Mouse (Mus musculus): ENCODE results near the gene Drd5. TPM values are rescaled to one million over a fixed set of nuclear protein-coding genes. Genes with fewer than 3 reads are reported as not detected.
A peak's percentile ranks its signal among the peaks of the same experiment; 100 is the strongest.

Drd5 gene
- total RNA-seq (2017): 0.12 TPM in 1 of 2 replicates, not detected in the other

GRCm38 (mm10) chr5:38318966-38319786 lies at the start of gene Drd5:
TSS of gene Drd5 (plus strand) at chr5:38319367.
- ATAC-seq (ENCODE audit: extremely low read depth, insufficient number of reproducible peaks, low FRiP score, poor library complexity, severe bottlenecking): no peak

- no peak for ATAC-seq (ENCODE audit: extremely low read depth, insufficient number of reproducible peaks, low FRiP score, poor library complexity, severe bottlenecking)
These were observed 48.2 kb upstream of the Drd5 start for GRCm38 (mm10) chr5:38270942-38271341.

- no peak for ATAC-seq (ENCODE audit: extremely low read depth, insufficient number of reproducible peaks, low FRiP score, poor library complexity, severe bottlenecking)
These were observed 45.3 kb upstream of the Drd5 start for GRCm38 (mm10) chr5:38273831-38274230.

DNA sequence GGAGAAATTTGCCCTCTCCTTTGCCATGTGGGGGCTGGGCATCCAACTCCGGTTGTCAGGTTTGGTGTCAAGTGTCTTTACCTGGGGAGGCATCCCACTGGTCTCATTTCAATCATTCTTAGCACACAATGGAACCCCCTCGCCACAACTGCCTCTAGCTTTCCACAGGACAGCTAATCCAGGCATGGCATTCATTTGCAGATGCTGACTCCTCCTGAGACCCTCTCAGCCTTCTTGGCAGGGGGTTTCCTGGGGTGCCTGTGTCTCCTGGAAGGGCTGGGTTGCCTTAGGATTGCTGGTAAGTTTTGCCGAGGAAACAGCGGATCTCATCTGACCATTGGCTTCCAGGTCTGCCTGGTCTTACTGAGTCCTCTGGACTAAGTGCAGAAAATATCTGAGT lies 43.4 kb upstream of the Drd5 start, which contains the start of gene Otop1:
Gene Otop1, plus strand, starts transcription at position 202 of the 400 bp plus-strand sequence.
- no peak for ATAC-seq (ENCODE audit: extremely low read depth, insufficient number of reproducible peaks, low FRiP score, poor library complexity, severe bottlenecking)

DNA sequence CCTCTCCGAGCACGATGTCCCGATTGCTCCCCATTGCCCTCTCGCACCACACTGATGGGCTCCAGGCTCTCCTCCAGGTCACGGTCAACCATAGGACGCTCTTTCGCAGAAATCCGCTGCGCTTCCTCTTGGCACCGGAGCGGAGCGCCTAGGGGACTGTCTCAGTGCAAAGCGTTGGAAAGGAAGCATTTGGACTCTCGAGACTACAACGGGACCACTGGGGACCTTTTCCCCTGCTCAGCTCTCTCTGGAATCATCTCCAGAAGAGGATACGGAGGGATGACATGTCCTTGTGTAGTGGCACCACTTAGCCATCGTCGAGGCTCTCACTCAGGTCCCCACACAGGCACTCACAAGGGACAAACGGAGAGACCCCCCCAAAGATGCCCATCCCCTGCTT lies 42.7 kb upstream of the Drd5 start:
- ATAC-seq (ENCODE audit: extremely low read depth, insufficient number of reproducible peaks, low FRiP score, poor library complexity, severe bottlenecking): no peak

GRCm38 (mm10) chr5:38277098-38277866 lies 41.9 kb upstream of the Drd5 start:
- ATAC-seq (ENCODE audit: extremely low read depth, insufficient number of reproducible peaks, low FRiP score, poor library complexity, severe bottlenecking): no peak

- ATAC-seq (ENCODE audit: extremely low read depth, insufficient number of reproducible peaks, low FRiP score, poor library complexity, severe bottlenecking): no peak
These were observed 41.1 kb upstream of the Drd5 start for GRCm38 (mm10) chr5:38277936-38278600.

GRCm38 (mm10) chr5:38280075-38280474 lies 39.1 kb upstream of the Drd5 start:
- ATAC-seq (ENCODE audit: extremely low read depth, insufficient number of reproducible peaks, low FRiP score, poor library complexity, severe bottlenecking): no peak

DNA sequence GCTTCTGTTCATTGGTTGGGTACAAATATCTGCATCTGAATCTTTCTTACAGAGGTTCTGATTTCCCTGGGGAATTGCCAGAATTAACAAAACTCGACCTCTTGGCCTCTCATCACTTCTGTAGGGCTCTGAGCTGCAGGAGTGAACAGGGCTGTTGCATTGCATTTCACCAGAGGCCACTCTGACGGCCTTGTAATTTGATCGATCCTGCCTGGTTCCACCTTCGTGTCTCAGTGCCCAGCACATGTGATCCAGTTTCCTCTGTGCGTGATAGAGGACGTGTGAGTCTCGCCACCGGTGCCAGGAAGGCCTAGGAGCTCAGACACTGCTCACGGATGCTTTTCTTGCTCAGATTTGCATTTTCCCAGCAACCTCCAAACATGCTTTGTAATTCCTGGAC lies 33.4 kb upstream of the Drd5 start:
- no peak for ATAC-seq (ENCODE audit: extremely low read depth, insufficient number of reproducible peaks, low FRiP score, poor library complexity, severe bottlenecking)

DNA sequence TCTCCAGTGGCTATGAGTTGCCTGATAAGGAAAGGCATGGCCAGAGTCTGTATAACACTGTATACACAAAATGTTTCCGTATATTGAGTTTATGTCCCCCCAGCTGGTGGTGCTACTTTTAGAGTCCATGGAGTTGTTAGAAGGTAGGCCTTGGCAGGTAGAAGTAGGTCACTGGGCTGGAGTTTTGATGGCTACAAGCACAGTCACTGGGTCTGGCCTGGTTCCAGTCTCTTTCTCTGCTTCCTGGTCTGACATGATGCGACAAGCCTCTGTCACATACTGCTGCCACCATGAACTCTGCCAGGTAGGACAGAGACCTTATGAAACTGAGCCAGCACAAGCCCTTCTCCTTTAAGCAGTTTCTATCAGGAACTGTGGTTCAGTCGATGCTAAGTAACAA lies 30.7 kb upstream of the Drd5 start:
- ATAC-seq (ENCODE audit: extremely low read depth, insufficient number of reproducible peaks, low FRiP score, poor library complexity, severe bottlenecking): no peak

GRCm38 (mm10) chr5:38301761-38302411 lies 17.3 kb upstream of the Drd5 start:
- ATAC-seq (ENCODE audit: extremely low read depth, insufficient number of reproducible peaks, low FRiP score, poor library complexity, severe bottlenecking): no peak

- no peak for ATAC-seq (ENCODE audit: extremely low read depth, insufficient number of reproducible peaks, low FRiP score, poor library complexity, severe bottlenecking)
These were observed 16.5 kb upstream of the Drd5 start for GRCm38 (mm10) chr5:38302651-38303050.

DNA sequence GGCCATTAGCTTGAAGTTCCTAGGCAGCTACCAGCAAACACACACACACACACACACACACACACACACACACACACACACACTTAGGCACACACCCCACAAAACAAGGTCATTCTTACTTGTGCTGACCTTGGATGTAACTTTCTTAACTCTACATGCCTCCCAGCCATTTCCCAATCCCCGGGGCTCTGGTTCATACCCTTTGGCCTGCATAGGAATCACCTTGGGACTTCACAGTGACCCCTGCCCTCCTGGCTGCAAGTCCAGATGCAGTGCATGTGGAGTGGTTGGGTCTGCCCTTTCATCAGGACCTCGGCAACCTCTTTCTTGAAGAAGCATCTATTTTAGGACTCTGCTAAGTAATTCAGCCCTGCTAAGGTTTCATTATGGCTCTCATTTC lies 13.9 kb upstream of the Drd5 start:
- no peak for ATAC-seq (ENCODE audit: extremely low read depth, insufficient number of reproducible peaks, low FRiP score, poor library complexity, severe bottlenecking)

DNA sequence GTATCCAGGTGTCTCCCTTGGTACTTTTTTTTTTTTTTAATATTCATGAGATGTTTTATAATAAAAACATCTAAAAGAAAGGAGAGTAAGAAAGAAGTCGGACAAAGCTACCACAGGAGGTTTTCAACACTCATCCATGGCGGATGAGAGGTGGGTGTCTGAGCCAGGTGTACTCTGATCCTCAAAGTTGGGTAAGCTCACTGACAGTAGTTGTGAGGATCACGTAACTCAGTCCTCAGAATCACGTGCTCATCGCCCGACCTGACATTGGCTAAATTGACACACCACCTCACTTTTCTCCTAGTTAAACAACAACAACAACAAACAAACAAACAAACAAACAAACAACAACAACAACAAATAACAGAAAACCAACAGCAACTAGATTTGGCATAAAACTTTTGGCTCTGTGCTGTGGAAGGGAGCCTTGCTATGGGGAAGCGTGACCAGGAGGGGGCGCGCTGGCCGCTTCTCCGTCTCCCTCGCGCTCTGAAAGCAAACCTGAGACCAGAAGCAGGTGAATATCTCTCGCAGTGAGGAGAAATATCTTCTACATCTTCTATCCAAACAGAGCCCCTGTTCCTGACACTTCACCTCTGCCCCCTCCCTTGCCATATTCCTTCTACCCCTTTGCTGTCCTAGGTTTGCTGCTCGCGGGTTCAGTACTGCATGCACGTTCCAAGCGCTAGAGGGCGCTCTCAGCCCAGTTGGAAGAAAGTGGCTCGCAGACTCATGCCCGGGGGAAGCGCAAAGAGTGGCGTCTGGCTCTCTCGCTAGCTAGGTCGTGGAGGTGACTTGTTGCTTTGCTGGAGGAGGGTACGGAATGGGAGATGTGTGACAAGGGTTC lies 11.7 kb upstream of the Drd5 start:
- peak; percentile 81 for ATAC-seq (ENCODE audit: extremely low read depth, insufficient number of reproducible peaks, low FRiP score, poor library complexity, severe bottlenecking)

DNA sequence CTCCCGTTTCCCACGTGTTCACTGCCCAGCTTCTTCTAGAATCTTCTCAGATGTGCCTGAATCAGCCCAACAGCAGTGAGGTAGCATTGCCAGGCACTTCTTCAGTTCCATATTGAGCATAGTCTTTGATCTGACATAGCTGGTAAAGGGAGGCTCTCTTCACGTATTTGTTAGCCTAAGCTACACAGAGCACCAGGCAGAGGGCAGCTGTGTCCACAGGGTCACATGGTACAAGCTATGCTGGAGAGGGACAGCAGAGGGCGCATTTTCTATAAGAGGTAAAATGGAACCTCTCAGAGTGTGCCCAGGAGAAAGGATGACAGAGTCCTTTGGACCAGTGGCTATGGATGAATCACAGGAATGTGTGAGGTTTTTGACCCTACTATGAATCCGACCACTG lies 10.3 kb upstream of the Drd5 start:
- 0 out of 2 replicates have a peak, but pooled peaks have one; percentile 24 for ATAC-seq (ENCODE audit: extremely low read depth, insufficient number of reproducible peaks, low FRiP score, poor library complexity, severe bottlenecking)

- no peak for ATAC-seq (ENCODE audit: extremely low read depth, insufficient number of reproducible peaks, low FRiP score, poor library complexity, severe bottlenecking)
These were observed 9.4 kb upstream of the Drd5 start for GRCm38 (mm10) chr5:38309795-38310194.

- ATAC-seq (ENCODE audit: extremely low read depth, insufficient number of reproducible peaks, low FRiP score, poor library complexity, severe bottlenecking): no peak
These were observed 14.2 kb downstream of the Drd5 start for GRCm38 (mm10) chr5:38333381-38333780.

DNA sequence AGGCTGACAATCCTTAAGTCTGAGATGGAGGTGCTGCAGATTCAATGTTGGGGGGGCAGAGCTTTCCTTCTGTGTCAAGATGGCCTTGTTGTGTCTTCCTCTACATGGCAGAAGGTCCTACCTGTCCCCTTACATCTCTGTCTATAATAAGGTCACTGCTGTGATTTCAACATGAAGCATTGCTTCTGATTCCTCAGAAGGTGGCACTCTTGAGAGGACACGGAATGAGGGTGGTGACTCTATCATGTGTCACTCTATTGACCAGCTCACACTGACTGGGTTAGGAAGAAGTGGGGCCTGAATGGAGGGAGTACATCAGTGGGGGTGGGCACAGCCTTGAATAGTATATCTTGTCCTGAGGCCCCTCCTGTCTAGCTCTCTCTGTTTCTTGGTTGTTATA lies 15.4 kb downstream of the Drd5 start:
- no peak for ATAC-seq (ENCODE audit: extremely low read depth, insufficient number of reproducible peaks, low FRiP score, poor library complexity, severe bottlenecking)
